Mouse (Mus musculus) R1 (cell line): Measurements from ENCODE around the gene Rptn.
"Not testable (repeated sequence)": the region's sequence is repeated elsewhere in the genome, so short reads cannot be mapped to it uniquely, and the experiment has no call there.

Source experiments
- DNase-seq: peaks from one replicate; pipeline ENCODE4 v3.0.0-alpha.2; 2018; ENCODE audit warnings: low read depth, low spot score

Rptn gene

DNA sequence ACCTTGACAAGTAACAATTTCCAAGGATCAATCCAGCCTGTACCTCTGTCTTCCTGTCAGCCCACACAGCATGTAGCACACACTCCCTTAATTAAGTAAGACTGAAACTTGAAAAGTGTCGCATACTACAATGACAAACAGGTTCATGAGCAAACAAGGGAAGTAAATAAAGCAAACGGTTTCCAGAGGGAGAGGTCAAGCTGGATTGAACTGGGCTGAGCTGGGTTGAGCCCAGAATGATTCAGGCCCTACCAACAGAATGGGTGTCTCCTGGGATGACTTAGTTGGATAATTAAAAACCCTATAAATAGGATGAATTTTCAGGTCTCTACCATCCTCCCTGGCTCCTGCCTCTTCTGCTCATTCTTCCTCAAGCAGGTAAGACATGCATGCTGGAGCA is at the start of gene Rptn:
TSS of gene Rptn (plus strand) at position 334 of the 400 bp plus-strand sequence.
- DNase-seq: no peak

DNA sequence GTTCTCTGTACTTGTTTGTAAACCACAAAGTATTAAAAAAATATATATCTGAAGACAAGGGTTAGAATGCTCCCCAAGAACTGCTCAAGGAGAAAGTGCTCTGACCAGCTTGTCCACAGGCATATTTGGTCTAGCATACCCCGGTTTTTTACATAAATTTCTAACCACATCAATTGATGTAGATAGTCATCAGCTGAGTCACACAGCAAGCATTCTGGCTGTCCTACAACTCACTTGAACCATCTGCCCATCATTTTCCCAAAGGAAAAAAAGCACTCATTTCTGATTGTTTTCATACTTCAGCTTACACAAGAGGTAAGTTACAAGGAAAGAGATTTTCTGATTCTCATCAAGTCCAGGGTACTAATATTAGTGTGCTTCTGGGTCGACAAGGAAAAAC is 46.6 kb upstream of the Rptn start:
- DNase-seq: no peak

DNA sequence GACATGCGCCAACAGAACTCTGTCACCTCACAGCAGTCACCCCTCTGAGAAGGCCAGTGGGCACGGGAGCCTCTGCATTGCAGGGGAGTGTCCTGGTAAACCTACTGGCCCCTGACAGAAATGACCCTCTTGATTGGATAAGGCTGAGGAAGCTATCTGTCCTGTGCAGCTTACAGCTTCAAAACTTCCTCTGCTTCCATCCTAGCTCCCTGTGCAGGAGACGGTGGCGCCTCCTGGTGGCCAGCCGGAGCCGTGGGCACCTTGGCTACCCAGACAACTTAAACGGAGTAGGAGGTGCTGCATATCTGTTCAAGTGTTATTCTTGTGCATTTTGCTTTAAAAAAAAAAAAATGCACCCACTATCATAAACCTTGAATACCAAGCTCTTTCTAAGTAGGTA is 33.5 kb upstream of the Rptn start:
- DNase-seq: peak; percentile 71

DNA sequence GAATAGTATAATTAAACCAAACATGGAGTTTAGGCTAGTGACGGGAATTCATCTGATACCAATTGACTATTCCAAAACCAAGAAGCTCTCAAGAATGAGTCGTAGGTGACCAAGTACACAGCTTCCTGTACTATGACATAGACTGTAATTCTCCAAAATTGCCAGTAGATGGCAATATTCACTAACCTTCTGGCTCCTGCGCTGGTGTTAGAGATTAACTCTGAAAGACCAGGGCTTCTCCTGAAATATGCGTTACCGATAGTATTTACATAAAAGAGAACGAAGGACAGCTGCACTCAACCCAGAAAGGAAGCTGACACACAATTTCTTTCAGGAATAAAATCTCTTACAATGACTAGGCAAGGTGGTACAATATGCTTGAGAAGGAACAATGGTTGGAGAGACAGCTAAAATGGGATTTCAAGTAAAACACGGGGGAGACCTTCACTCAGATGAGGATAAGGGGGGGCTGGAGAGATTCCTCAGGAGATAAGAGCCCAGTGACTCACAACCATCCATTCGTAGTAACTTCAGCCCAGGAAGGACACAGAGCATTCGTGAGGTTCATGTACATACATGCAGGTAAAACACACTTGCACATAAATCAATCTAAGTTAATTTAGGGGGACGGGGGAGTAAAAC is 31.4 kb upstream of the Rptn start:
- peak; percentile 71 for DNase-seq

DNA sequence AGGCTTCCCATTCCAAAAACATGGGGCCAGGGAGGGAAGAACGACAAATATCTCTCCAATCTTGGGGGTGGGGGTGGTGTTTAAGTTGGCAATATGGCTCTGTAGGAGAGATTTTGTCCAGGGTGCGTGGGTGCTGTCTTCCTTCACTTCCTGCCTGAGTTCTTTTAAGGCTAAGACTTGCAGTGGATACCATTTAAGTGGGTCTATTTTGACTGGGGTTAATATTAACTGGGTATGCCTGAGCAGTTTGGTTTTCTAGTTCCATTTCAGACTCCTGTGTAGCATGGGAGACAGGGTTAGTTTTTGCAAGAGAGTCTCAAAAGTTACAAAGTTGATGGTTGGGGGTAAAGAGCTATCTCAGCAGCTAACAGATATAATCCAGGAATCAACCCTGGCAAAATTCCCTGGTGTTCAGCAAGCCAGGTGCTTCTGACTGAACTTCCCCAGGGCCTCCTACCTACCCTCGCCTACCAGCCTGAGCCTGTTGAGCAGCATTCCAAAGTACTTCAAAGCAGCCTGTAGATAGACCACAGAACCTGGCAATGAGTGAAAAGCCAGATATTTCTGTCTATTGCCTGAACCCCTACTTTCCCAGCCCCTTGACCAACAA is 26.4 kb upstream of the Rptn start:
- DNase-seq: no peak

DNA sequence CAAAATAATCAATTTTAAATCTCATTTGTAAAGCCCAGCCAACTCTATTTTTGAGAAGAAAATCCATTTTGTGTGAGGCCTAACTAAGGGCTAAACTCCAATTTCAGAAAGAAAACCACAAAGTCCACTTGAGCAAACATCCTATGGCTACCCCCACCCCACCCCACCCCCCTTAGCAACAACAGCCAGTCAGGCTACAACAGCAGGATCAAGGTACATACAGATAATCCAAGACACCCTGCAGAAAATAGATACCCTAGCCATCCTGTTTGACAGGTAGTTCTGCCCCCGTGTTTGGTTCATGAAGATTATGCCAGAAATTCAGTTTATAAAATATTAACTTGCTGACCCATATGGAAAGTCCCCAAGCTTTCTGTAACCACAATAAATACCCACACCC is 25.3 kb upstream of the Rptn start:
- DNase-seq: no peak

DNA sequence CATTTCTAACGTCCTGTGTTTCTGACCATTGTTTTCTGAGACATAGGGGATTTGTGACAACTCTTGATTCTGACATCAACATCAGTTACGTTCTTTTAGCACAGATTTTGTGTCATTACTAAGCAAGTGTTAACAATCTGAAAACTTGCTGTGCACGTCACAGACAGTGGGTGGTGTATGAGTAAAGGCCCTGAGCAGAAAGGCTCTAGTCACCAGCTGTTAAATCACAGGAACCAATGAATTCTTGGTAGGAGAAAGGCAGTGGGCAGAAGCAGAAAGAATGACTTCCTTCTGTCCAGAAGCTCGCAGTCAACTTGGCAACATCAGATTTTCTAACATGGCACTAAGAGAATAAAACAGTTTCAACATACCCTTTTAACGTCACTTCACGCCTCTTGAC is 20.1 kb upstream of the Rptn start:
- no peak for DNase-seq

DNA sequence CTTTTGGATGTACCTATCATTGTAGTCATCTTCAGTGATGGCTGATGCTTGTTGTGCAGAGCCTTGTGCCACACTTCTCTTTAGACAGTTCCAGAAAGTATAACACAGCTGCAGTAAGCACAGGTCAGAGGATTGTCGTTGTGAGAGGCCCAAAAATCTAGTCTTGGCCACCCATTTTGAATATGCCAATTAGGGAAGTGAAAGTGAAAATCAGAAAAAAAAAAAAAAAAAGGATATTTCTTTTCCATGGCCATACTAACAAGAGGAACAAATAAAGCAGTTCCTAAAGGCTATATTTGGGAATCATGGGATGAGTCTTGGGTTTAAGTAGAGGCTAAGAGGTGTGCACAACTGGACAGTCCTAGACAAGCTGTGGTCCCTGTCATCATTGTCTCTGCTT is 18.3 kb upstream of the Rptn start:
- no peak for DNase-seq

DNA sequence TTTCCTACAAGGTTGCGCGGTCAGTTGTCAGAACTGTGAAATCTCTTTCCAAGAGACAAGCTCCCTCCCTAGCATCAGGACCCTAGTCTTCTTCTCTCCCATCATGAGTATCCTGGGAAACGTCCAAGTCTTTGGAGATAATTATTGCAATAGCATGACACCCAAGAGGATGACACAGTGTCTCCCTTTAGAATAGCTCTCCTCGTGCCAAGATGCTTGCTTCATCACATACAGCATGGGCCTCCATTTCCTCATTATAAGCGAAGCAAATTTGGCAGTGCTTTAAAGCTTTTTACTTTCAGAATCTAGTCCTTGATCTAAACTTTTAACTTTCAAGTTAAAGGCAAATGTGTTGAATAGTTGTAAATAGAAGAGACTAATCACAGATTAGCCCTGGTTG is 17.9 kb upstream of the Rptn start:
- no peak for DNase-seq

DNA sequence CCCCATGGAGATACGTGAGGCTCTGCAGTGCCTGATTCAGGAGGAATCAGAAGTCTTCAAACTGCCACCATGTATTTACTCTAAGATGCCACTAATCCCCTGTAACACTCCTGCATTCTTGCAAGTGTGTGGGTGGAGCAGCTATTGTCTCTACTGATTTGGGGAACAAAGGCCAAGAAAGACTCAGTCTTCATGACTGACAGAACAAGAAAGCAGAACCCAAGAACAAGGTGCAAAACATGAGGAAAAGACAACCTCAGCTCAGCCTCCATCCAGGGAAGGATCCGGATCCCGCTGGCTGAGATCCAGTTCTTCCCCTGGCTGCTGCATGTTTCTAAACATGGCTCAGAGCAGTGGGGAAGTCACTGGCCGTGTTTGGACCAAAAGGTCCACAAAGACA is 15.4 kb upstream of the Rptn start:
- peak; percentile 90 for DNase-seq

DNA sequence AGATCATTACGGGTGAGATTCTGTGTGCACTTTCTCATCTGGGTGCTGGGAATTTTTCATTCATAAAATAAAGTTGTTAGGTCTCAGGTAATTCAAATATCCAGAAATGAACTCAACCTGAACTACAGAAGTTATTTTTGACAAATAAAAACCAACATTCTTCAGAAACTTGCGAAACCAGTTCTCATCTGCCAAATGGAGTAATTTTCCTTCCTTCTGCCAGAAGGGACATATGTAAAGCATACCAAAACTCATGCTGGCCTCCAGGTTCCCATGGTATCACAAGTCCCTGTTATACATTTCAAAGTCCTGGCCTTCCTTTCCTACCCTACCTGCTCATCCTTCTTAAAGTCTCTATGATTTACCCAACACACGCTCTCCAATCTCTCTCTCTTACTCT is 10.4 kb downstream of the Rptn start:
- no peak for DNase-seq

DNA sequence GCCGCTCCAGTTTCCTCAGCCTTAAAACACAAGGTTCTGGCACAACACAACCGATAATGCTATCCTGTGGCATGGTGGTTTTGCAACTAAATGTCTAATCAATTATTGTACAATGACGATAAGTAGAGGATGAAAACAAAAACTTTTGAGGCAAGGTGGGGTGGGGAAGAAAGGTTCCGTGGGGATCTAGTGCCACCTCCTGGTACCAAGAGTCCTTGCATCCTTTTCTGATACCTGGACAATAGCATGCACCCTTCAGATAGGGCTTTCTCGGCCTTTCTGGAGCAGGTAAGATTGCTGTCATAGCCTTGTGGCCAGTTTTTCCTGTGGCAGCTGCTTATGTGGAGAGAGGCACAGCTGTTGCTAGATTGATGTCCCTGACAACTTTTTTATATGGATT is 13.5 kb downstream of the Rptn start:
- peak; percentile 51 for DNase-seq

DNA sequence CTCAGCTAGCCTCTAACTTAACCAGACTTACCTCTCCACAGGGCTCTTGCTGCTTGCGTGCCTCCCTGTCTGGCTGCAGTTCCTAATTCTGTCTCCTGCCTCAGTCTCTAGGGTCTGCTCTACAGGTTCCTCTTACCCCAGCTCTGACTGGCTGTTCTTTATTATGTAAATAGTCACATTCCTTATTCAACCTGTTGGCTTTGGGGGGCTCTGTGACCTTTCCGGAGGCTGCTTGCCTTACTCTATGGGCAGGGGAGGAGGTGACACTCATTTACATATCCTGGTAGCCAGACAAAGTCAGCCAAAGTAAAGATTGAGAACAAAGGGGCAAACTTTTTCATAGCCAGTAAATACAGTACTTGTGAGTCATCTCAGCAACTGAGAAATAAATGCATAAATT is 18.4 kb downstream of the Rptn start:
- peak; percentile 93 for DNase-seq

DNA sequence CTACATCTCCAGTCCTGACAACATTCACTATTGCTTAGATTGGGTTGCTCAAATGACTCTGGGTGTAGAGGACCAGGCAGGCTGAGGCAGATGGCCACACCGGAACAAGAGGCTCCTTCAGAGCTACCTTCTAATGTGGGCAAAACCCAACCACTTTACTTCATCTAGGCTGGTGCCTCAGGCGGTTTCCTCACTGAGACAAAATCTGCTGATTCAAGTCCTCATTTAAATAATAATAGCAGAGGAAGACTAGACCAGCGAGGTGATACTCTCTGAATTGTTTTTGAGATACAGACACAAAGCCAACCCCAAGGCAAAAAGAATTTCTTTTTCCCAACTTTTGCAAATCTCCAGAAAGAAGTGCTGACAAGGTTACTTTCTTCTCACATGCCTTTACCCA is 38.2 kb downstream of the Rptn start:
- peak; percentile 50 for DNase-seq

DNA sequence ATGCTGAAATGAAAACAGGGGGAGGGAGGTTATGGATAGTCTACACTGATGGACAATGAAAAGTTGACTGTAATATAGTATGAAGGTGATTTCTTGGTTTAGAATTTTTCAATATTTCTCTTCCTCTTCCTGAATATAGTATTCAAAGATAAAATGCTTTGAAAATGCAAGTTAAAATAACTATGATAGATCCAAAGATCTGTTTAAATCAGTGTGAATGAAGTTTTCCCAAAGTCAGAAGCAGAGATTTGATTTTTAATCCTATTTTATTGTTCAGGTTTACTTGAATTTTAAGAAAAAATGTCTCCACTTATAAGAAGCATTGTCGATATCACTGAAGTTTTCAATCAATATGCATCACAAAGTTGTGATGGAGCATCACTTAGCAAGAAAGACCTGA is 48.5 kb downstream of the Rptn start, which contains the start of gene Tchh:
TSS of gene Tchh (plus strand) at position 301 of the 400 bp plus-strand sequence.
- DNase-seq: no peak

DNA sequence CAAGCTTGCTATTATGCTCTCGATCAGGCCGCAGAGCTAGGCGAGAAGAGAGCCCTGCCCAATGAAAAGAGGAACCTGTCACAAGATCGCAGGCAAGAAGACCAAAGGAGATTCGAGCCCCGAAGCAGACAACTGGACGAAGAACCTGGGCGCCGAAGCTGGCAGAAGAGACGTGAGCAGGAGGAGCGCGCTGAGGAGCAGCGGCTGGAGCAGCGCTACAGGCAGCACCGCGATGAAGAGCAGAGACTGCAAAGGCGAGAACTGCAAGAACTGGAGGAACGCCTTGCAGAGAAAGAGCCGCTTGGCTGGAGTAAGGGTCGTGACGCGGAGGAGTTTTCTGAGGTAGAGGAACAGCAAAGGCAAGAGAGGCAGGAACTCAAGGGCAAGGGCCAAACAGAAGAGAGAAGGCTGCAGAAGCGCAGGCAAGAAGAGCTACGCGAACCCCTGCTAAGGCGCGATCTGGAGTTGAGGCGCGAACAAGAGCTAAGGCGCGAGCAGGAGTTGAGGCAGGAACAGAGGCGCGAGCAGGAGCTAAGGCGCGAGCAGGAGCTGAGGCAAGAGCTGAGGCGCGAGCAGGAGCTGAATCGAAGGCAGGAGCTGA is 50.1 kb downstream of the Rptn start:
- DNase-seq: peak; percentile 81

DNA sequence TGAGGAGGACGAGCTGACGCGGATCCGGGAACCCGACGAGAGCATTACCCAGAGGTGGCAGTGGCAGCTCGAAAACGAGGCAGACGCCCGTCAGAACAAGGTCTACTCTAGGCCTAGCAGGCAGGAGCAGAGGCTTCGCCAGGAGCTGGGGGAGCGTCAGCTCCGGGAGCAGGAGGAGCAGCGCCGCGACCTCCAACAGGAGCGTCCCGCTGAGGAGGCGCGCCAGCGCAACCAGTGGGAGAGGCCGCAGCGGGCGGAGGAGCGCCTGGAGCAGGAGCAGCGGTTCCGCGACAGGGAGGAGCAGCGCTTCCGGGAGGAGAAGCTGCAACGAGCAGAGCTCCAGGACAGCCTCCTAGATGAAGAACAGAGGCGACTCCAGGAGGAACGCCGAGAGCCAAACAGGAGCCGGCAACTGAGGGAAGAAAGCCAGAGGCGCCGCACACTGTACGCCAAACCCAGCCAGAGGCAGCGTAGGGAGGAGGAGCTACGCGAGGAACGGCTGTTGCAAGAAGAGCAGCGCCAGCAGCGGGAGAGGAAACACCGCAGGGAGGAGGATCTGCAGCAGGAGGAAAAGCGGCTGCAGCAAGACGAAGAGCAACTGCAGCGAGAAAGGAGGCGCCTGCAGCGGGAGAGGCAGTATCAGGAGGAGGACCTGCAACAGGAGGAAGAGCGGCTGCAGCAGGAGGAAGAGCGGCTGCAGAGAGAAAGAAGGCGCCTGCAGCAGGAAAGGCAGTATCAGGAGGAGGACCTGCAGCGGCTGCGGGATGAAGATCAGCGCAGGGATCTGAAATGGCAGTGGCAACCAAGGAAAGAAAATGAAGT is 51.1 kb downstream of the Rptn start:
- DNase-seq: peak; percentile 88

DNA sequence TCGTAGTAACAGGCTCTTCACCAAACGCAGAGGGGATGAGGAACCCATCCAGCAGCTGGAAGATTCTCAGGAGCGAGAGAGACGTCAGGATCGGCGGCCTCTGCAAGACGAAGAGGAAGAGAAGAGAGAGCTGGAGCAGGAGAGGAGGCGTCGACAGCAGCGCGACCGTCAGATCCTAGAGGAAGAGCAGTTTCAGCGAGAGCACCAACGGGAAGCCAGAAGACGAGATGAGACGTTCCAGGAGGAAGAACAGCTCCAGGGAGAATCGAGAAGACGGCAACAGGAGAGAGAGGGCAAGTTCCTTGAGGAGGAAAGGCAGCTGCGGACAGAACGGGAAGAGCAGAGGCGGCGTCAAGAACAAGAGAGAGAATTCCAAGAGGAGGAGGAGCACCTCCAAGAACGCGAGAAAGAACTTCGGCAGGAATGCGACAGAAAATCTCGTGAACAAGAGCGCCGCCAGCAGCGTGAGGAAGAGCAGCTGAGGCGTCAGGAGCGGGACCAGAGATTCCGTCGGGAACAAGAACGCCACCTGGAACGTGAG is 51.7 kb downstream of the Rptn start:
- DNase-seq: peak; percentile 66

DNA sequence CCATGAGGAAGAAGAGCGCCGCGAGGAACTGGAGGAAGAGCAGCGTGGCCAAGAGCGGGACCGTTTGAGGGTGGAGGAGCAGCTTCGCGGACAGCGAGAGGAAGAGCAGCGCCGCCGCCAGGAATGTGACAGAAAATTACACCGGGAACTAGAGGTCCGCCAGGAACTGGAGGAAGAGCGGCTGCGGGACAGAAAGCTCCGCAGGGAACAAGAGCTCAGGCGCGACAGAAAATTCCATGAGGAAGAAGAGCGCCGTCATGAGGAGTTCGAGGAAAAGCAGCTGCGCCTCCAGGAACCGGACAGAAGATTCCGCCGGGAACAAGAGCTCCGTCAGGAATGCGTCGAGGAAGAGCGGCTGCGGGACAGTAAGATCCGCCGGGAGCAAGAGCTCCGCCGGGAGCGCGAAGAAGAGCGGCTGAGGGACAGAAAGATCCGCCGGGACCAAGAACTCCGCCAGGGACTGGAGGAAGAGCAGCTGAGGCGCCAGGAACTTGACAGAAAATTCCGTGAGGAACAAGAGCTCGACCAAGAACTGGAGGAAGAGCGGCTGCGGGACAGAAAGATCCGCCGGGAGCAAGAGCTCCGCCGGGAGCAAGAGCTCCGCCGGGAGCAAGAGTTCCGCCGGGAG is 52.7 kb downstream of the Rptn start:
- peak; percentile 64 for DNase-seq

DNA sequence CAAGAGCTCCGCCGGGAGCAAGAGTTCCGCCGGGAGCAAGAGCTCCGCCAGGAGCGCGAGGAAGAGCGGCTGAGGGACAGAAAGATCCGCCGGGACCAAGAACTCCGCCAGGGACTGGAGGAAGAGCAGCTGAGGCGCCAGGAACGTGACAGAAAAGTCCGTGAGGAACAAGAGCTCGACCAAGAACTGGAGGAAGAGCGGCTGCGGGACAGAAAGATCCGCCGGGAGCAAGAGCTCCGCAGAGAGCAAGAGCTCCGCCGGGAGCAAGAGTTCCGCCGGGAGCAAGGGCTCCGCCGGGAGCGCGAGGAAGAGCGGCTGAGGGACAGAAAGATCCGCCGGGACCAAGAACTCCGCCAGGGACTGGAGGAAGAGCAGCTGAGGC is 53.2 kb downstream of the Rptn start:
- DNase-seq: not testable (repeated sequence)

DNA sequence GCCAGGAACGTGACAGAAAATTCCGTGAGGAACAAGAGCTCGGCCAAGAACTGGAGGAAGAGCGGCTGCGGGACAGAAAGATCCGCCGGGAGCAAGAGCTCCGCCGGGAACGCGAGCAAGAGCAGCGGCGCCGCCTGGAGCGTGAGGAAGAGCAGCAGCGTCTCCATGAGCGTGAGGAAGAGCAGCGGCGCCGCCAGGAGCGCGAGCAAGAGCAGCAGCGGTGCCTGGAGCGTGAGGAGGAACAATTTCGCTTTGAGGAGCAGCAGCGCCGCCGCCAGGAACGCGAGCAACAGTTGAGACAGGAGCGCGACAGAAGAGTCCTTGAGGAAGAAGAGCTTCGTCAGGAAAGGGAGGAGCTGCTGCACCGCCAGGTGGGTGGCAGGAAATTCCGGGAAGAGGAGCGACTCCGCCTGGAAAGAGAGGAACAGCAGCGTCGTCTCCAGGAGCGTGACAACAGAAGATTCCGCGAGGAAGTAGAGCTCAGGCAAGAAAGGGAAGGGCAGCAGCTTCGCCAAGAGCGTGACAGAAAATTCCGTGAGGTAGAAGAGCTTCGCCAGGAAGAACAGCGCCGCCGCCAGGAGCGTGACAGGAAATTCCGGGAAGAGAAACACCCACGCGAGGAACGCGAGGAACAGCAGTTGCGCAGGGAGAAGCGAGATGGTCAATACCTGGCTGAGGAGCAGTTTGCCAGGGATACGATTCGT is 53.8 kb downstream of the Rptn start:
- DNase-seq: peak; percentile 92
